ENCODE assay signal across 19 mouse cellular contexts in genomic region chr2:130677211-130677610, GRCm38 (mm10). TPM values are rescaled to one million over a fixed set of nuclear protein-coding genes. Genes with fewer than 3 reads are reported as not detected.
"Had no signal": no experiment of that assay in that cellular context is flagged by ENCODE, and none has a peak within 500 bp of the region (broad histone marks: within the 10 kb centered on the region; RNA-seq: fewer than 3 reads in every experiment).

No protein-coding gene starts in this region.

- DNase-seq: kidney, adult 18-20 months; kidney, postnatal 10 days; kidney, postnatal 4 days; lung, adult 2 months; lung, postnatal 4 days; midbrain, embryonic 14.5 days; right cerebral cortex, adult 18-20 months; right cerebral cortex, postnatal 25 days; thymus, adult 2 months; thymus, postnatal 36 days had no signal

- H3K4me3 ChIP-seq: layer of hippocampus, adult 2 months; limb, embryonic 12.5 days; midbrain, embryonic 10.5 days; myocyte; neural tube, embryonic 15.5 days had no signal

- H3K4me2 ChIP-seq: limb, embryonic 12.5 days; neural tube, embryonic 15.5 days had no signal

- ATAC-seq: lung, postnatal 0 days had no signal

- H3K4me1 ChIP-seq: limb, embryonic 12.5 days; midbrain, embryonic 10.5 days; neural tube, embryonic 15.5 days had no signal

- H3K27ac ChIP-seq: layer of hippocampus, adult 2 months; limb, embryonic 12.5 days; liver, embryonic 14.5 days; midbrain, embryonic 10.5 days; neural tube, embryonic 15.5 days had no signal

- H3K9me3 ChIP-seq: limb, embryonic 12.5 days; midbrain, embryonic 10.5 days; neural tube, embryonic 15.5 days had no signal

- H3K9ac ChIP-seq: limb, embryonic 12.5 days; liver, embryonic 14.5 days; neural tube, embryonic 15.5 days had no signal

- H3K27me3 ChIP-seq: limb, embryonic 12.5 days; neural tube, embryonic 15.5 days had no signal

RNA-seq across cellular contexts. Expression of gene Slc4a11, which starts 20.1 kb away (rescaled TPM):
- total RNA-seq: liver, adult 2 months; megakaryocyte, adult 5-6 weeks had no signal
